Mouse (Mus musculus) v-Abl transformed pro-B cells (cell line): ENCODE results near the gene Ccdc8.

ENCODE experiments used
- in situ Hi-C, 2 experiments: fragments of 400-800 bp; cut with MboI; formaldehyde crosslinking; loops; one replicate each; pipeline ENCODE4 v1.15.1; 2025; ENCODE audit not compliant: unreplicated experiment in 2 of 2

Gene Ccdc8

GRCm38 (mm10) chr7:16968414-16968813 lies 24.1 kb upstream of the Ccdc8 start:
- in situ Hi-C loops, result loop anchor here in 1 of 2 experiments (25.0 kb wide), 1 partner anchor 1719 kb away; the partner anchor contains the start of gene Psg20

- in situ Hi-C loops, result loop anchor here in 1 of 2 experiments (25.0 kb wide), 1 partner anchor 1716 kb away; the partner anchor contains the start of gene Psg20
Observed at GRCm38 (mm10) chr7:16971160-16971559, 21.3 kb upstream of the Ccdc8 start.

DNA sequence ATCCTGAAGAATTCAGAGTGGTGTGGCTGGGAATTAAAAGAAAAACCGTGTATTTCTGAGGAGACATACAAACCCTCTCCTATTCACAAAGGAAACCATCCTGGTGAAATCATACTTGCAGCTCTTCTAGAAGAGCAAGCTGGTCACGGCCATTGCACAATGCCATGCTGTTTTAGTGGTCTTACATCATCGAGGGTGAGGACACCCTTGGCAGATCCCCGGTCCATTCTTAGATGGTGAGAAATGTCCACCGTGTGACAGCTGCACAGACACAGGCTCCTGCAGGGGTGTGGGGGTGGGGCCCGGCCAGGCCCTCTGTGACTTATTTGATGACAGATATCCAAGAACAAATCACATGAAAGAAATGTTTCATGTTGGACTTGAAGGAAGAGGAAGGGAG lies 18.5 kb upstream of the Ccdc8 start:
- in situ Hi-C loops, result loop anchor here in 1 of 2 experiments (25.0 kb wide), 1 partner anchor 1713 kb away; the partner anchor contains the start of gene Psg20

DNA sequence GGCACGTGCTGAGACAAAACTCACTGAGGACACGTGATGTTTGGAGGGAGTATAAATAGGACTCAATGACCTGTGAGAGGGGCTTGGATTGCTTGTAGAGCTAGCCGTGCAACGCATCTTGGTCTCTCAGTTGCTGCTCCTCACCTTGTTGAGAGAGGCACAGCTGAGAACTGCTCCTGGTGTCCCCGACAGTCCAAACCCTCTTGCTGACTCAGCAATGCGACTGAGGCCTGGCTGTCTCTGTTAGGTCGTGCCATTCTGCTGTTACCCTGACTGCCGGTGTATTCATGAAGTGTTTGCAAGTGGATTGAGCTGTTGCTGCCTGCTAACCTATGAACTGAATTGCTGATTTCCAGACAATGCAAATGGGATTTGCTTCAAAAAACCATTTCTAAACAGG lies 16.2 kb upstream of the Ccdc8 start:
- in situ Hi-C loops, result no loop called here

GRCm38 (mm10) chr7:16978173-16978572 lies 14.3 kb upstream of the Ccdc8 start:
- in situ Hi-C loops, result no loop called here

GRCm38 (mm10) chr7:16978593-16978992 lies 13.9 kb upstream of the Ccdc8 start:
- in situ Hi-C loops, result no loop called here

DNA sequence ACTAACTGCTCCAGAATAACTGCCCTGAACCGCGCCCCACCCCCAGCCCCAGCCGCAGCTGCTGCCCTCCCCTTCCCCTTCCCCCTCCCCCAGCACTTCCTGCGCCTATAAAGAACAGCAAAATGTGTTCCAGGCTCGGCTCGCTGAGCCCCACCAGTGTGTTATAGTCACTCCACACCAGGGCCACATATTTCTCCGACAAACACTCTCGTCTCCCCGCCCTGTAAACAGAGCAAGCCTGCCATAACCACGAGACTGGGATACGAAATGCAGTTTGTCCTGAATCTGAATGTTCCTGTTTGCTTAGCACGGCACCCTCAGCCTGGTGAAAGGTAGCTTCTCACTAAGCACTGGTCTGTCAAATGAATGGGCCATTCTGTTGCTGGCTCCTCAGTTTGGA lies 12.2 kb upstream of the Ccdc8 start:
- in situ Hi-C loops, result no loop called here

DNA sequence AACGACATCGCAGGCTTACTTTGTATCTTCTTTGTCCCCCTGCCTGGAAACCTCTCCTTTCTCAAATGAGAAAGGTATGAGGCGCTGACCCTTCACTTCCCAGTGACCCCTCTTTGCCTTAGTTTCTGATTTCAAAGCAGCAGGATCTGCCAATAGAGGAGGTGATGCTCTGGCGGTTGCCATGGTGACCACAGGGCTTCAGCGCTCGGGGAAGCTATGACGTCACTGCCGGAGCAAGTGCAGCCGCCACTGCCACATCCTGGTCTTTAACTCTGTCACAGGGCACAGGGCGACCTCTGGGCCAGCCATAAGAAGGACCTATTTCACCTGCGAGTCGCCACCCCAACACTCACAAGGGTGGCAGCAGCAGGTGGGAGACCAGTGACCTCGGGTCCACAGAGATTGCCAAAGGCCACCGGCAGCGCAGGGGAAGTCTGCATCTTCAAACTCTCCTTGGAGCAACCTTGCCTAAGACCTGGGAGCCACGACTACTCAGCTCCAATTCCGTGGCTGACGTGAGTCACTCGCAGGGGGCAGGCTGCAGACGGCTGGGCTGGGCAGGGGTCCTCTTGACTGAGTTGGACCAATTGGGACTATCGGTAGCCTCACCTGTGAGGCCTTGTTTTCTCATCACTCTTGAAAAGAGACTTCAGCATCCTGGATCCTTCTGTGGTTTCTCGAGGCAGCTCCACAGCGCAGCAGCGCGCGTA lies 9.5 kb upstream of the Ccdc8 start, which contains the start of gene Gm42372:
TSS of gene Gm42372 (plus strand) at position 228 of the 710 bp plus-strand sequence.
- in situ Hi-C loops, result no loop called here

- in situ Hi-C loops, result no loop called here
Observed at GRCm38 (mm10) chr7:16987541-16988149, 4.9 kb upstream of the Ccdc8 start.

DNA sequence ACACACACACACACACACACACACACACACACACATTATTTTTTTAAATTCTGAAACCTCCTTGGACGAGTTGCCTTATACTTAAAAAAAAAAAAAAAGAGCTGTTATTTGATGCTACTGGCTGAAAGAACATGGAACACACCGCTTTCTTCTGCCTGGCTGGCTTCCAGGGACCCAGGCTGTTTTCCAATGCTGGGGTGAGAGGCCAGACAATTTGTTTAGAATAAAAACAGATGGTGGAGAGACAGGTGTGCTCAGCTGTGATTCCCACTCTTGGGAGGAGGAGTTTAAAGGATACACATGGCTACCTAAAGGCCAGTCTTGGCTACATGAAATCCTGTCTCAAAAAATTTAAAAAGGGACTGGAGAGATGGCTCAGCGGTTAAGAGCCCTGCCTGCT lies 4.1 kb upstream of the Ccdc8 start:
- in situ Hi-C loops, result no loop called here

- in situ Hi-C loops, result loop anchor here in 1 of 2 experiments (10.0 kb wide), 1 partner anchor 55 kb away; no protein-coding TSS in a partner anchor
Observed at GRCm38 (mm10) chr7:16990006-16990744, 2.3 kb upstream of the Ccdc8 start.

- in situ Hi-C loops, result loop anchor here in 1 of 2 experiments (10.0 kb wide), 1 partner anchor 57 kb away; no protein-coding TSS in a partner anchor
Observed at GRCm38 (mm10) chr7:16991681-16992450, 642 bp upstream of the Ccdc8 start.

DNA sequence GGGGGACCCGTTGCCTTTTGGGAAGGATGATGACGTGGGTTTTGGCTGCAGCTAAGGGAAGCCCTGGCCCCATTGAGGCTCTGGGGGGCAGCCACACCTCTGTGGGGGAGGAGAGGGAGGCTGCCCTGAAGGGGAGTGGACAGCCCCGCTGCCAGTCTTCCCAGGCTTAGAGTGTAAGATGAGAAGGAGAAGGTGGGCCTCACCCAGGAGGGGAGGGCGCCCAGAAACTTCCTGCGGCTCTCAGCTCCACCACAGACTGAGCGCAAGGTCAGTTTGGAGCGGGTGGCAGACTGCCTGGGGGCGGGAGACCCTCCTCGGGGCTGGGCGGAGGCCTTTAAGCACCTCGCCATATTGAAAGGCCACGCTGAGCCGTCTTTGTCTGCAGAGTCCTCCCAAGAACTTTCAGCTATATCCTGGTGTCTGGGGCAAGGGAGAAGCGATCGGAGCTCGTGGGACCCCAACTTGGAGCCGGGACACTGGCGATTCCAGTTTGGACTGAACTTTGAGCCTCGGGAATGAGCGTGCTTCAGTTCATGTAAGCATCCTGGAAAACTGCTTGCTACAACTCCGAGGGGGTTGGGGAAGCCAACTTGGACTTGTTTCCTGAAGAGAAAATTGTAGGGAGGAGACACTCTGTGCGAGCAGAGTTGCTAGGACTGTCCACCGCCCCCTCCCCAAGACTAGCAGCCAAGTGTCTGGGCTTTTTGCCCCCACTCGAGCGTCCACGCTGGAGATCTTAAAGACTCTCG lies 1.3 kb downstream of the Ccdc8 start:
- in situ Hi-C loops, result loop anchor here in 1 of 2 experiments (10.0 kb wide), 1 partner anchor 59 kb away; no protein-coding TSS in a partner anchor

GRCm38 (mm10) chr7:16994400-16994799 lies 1.9 kb downstream of the Ccdc8 start:
- in situ Hi-C loops, result loop anchor here in 1 of 2 experiments (10.0 kb wide), 1 partner anchor 60 kb away; no protein-coding TSS in a partner anchor

GRCm38 (mm10) chr7:16995345-16995744 lies 2.8 kb downstream of the Ccdc8 start:
- in situ Hi-C loops, result loop anchor here (5.0 to 10.0 kb wide), 2 partner anchors 43 to 61 kb away; no protein-coding TSS in a partner anchor

- in situ Hi-C loops, result loop anchor here (5.0 to 10.0 kb wide), 2 partner anchors 47 to 64 kb away; no protein-coding TSS in a partner anchor
Observed at GRCm38 (mm10) chr7:16999233-16999632, 6.7 kb downstream of the Ccdc8 start.

GRCm38 (mm10) chr7:16999650-17000049 lies 7.1 kb downstream of the Ccdc8 start:
- in situ Hi-C loops, result loop anchor here (5.0 to 10.0 kb wide), 4 partner anchors 47 to 68 kb away; no protein-coding TSS in a partner anchor

DNA sequence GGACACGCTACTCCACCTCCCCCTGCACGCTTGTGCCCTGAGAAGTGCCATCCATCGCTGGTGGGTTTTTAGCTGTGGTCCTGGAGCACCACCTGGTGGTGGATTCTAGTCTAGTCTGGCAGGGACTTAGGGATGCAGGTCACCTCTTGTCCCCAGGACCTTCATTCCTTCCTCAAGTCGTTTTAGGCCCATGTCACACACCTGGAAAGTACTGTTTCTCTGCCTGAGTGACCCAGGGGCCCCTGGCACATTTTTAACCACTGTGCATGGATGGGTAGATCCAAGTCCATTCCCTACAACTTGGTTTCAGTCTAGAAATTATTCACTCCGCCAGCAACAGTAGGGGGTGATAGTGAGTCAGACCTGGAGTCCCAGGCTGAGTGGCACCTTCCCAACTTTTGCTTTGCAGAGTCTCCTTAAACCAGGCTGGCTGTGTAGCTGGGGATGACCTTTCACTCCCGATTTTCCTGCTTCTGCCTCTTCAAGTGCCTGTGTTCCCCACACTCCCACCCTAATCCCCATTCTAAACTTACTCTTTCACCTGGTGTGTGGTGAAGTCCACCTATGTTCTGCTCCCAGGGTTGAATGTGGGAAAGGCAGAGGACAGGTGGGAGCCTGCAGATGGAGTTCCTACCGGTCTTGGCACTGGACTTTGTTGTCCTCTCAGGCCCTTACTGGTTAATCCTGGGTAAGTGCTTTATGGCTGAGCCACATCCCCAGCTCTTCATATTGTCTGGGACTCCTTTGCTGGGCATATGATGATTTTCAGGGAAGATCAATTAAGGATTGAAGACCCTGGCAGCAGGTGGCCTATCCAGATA lies 10.1 kb downstream of the Ccdc8 start:
- in situ Hi-C loops, result loop anchor here (5.0 kb wide), 3 partner anchors 50 to 65 kb away; no protein-coding TSS in a partner anchor
